Mouse (Mus musculus): ENCODE measurements around the gene Upp1. TPM values are rescaled to one million over a fixed set of nuclear protein-coding genes. Genes with fewer than 3 reads are reported as not detected.

Gene Upp1
- 9.8 and 14.5 TPM in 2 replicates for total RNA-seq (2017)

DNA sequence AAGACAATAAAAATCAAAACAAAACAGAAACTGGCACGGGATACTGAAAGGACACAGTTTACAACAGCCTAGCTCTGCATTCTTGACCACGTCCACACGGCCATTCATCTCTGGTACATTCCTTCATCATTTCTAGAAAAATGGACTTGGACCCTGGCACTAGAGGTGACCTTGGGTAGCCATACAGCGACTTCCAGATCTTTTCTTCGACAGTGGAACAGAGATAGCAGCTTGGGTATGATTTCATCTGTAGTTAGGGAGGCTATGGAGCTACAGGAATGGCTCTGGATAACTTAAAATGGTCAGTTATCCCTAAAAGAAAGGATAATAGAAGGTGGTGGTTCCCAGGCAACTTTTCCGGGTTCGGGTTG, at the start of gene Upp1:
Gene Upp1 (plus strand): TSS at position 54 of the 371 bp plus-strand sequence.
- no peak for ATAC-seq (replicated peaks in 1 of 2; ENCODE audit: insufficient read depth in 1 of 2, low FRiP score in 2 of 2, low TSS enrichment in 1 of 2, low read depth in 1 of 2, poor library complexity in 2 of 2, severe bottlenecking in 2 of 2)

DNA sequence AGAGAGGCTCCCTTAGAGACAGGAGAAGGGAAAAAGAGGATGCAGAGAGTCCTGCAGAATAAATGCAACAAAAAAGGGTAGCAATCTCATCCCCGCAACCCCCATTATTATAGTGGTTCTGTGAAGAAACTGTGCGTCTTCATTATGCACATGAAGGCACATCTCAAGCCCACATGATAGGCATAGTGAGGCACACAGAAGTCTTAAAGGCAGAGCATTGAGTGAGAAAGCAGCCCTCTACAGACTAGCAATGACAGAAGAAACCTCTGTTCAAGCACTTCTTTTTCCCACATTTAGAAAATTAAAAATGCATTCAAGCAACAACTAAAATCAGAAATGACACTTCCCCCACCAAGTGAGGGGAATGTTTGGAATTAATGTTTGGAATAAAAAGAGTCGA, 41.5 kb upstream of the Upp1 start:
- no peak for ATAC-seq (replicated peaks in 1 of 2; ENCODE audit: insufficient read depth in 1 of 2, low FRiP score in 2 of 2, low TSS enrichment in 1 of 2, low read depth in 1 of 2, poor library complexity in 2 of 2, severe bottlenecking in 2 of 2)

DNA sequence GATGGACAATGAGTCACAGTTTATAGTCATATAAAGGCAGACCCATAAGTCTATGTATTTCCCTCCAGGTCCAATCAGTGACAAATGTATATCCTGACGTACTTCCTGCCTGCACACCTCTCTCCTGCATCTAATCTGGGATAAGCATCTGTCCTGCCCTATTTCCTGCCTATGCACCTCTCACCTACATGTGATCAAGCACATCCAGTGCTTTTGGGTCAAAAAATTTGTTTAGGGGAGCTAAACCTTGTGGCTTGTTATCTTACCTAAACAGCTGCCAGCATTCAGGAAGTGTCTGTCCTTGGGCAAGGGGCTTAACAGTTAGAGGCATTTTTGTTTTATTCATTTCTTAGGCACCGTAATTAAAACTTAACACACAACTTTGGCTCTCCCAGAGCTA, 4.7 kb upstream of the Upp1 start:
- ATAC-seq (replicated peaks in 1 of 2; ENCODE audit: insufficient read depth in 1 of 2, low FRiP score in 2 of 2, low TSS enrichment in 1 of 2, low read depth in 1 of 2, poor library complexity in 2 of 2, severe bottlenecking in 2 of 2): peak; percentile 90 to 91

DNA sequence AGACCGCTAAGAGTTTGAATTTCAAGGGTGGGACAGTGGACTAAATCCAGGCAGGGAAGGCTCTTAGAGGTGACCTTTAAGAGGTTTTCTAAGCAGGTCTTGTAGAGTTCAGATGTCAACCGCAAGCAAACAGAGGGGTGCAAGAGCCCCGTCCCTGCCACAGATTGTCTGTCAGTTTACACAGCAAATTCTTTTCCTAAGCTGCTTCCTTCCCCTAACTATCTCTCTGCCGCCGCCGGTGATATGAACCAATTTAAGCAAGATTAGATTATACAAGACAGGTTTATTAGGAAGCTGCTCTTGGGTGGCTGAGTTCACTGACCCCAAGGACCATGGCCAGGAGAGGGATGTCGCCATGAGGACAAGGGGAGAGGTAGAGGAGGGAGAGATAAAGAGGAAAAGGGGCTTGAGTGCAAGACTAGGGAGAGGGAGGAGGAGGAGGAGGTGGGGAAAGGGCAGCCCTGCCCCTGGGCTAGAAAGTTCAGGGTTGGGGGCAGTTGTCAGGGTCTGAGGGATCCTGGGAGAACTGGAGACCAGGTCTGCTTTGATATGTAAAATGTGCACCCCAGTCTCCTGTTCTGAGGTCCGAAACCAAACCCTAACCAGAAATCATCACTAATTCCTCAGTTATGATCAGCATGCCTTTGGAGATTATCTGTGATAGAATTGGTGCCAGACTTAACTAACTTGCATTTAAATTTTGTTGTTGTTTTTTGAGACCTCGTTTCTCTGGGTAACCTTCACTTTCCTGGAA, 2.4 kb upstream of the Upp1 start:
- ATAC-seq (replicated peaks in 1 of 2; ENCODE audit: insufficient read depth in 1 of 2, low FRiP score in 2 of 2, low TSS enrichment in 1 of 2, low read depth in 1 of 2, poor library complexity in 2 of 2, severe bottlenecking in 2 of 2): no peak

DNA sequence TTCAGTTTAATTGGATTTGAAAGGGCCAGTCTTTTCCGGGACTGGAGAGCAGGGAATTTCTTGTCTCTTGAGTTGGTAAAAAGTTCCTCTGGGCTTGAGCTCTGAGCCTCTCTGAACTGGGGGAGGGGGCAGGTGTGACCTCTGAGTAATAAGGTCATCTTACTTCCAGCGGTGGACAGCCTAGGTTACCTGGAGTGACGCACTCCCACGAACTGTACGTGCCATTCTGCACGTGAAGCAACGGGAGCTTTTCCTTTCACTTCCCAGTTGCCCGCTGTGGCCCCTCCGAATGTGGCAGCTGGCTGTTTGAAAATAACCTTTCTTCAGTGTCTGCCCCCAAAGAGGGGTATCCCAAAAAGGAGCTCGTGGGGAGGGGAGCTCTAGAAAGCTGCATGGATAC, 1.8 kb upstream of the Upp1 start:
- no peak for ATAC-seq (replicated peaks in 1 of 2; ENCODE audit: insufficient read depth in 1 of 2, low FRiP score in 2 of 2, low TSS enrichment in 1 of 2, low read depth in 1 of 2, poor library complexity in 2 of 2, severe bottlenecking in 2 of 2)

DNA sequence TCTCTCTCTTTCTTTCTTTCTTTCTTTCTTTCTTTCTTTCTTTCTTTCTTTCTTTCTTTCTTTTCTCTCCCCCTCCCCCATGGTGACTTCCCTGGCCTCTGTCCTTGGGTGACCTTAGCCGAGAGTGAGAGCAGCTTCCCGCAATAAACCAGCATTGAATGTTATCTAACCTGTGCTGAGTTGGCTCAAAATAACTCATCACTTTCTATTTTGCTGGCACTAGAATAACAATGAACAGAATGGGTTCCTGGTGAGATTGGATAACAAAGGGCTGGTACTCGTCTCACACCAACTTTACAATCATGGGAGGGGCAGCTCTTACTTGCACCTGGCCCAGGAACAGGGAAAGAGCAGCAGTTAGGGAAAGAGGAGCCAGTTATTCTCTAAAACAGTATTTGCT, 987 bp upstream of the Upp1 start:
- no peak for ATAC-seq (replicated peaks in 1 of 2; ENCODE audit: insufficient read depth in 1 of 2, low FRiP score in 2 of 2, low TSS enrichment in 1 of 2, low read depth in 1 of 2, poor library complexity in 2 of 2, severe bottlenecking in 2 of 2)

DNA sequence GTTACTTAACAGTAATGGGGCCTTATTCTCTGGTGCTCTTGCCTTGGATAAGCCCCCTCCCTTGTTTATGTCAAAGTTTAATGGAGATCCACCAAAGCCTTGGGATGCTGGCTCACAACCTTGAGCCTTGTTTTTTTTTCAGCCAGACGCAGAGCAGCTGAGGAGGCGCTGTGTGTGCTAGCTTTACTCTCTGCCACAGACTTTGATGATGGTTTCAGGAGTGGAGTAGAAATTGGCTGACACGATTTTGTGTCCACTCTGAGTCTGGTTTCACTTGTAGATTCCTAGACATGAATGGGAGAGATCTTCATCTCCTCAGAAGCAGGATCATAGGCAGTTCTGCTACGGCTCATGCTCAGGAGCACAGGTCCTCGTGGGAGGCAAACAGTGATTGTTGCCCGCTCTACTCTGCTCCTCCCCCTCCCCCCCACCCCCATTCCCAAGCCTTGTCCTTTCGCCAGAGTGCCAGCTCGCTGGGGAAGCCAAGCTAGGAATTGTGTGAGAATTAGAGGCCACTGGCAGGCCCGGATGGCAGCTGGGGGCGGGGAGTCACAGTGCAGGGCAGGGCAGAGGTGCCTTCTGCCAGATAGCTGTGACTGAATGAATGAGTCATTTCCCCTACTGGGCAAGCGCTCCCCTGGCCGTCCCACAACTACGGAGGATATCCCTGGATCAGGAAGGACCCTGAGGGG, 399 bp upstream of the Upp1 start:
- ATAC-seq (replicated peaks in 1 of 2; ENCODE audit: insufficient read depth in 1 of 2, low FRiP score in 2 of 2, low TSS enrichment in 1 of 2, low read depth in 1 of 2, poor library complexity in 2 of 2, severe bottlenecking in 2 of 2): peak; percentile 26 to 52

DNA sequence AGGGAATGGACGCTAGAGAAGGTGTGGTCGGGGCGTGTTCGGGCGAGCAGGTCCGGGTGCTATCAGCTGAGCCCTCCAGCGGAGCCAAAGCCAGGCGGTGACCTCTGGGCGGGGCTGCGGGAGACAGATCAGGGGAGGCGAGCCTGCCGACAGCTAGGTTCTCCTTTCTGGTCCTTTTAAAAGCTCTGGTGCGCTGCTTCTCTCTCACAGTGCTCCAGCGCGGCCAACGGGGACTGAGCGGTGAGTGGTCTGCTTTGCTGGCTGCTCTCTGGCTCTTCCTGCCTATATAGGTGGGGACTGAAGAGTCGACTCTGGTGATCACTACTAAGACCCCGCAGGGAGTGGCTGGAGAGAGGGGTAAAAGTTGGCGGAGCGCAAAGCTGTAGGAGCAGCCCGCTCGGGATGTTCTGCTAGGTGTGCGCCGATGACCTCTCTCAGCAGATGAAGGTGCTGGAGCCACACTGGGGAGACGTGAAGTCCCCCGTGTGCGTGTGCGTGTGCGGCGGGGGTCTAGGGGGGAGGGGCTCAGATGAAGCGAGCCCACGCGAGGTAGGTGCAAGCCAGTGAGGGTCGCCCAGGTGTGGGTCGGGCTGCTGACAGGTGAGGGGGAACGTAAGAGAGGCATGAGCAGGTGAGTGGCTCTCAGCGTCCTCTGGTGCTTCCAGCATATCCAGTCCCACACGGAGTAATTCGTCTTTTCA, 668 bp downstream of the Upp1 start:
- peak; percentile 79 to 83 for ATAC-seq (replicated peaks in 1 of 2; ENCODE audit: insufficient read depth in 1 of 2, low FRiP score in 2 of 2, low TSS enrichment in 1 of 2, low read depth in 1 of 2, poor library complexity in 2 of 2, severe bottlenecking in 2 of 2)

DNA sequence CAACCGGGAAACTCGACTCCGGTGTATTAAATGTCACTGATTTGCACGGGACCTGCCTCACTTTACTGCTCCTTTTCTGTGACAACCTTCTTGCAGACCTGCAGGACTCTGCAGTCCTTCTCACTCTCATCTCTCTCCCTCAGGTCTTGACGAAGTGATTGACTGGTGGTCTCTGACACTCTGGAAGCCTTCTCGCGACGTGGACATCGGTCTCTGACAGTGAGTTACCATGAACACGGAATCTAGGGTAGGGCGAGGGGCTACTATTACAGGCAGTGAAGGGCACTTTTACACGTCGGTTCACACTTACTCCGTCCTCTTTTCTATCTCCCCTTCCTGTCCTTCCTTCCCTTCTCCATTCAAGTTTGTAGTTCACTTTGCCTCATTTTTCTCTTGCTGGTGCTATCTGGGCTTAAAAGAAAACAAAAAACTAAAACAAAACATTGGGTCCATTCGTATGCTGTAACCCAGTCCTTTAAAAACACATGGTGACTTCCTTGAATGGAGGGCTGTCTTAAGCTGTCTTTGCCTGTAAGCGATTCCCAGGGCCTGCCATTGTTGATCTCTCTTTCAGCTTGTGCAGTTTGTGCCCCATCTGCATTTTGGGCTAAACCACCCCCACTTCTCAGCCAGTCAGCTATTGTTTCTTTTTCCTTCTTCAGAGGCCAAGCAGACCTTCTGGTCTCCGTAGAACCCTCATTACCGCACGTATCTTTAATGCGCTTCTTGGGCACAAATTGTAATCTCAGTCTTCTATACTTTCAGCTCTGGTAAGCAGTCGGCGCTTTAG, 1.5 kb downstream of the Upp1 start:
- ATAC-seq (replicated peaks in 1 of 2; ENCODE audit: insufficient read depth in 1 of 2, low FRiP score in 2 of 2, low TSS enrichment in 1 of 2, low read depth in 1 of 2, poor library complexity in 2 of 2, severe bottlenecking in 2 of 2): no peak

DNA sequence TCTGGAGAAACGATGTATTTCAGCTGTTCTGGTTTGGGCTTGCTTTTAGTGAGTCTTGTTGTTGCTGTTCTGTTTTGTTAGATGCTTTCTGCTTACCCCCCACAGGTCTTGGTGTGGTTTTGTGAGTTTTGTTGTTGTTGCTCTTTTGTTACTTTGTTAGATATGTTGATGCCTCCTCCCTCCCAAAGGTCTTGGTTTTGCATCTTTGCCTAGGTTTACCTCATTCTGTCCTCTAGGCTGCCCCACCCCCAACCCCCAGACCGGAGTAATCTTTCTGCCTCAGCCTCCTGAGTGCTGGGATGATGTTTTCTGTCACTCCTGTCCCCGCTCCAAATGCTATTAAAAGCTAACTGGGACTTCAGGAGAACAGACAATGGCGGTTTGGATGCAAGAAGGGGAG, 4.4 kb downstream of the Upp1 start:
- ATAC-seq (replicated peaks in 1 of 2; ENCODE audit: insufficient read depth in 1 of 2, low FRiP score in 2 of 2, low TSS enrichment in 1 of 2, low read depth in 1 of 2, poor library complexity in 2 of 2, severe bottlenecking in 2 of 2): no peak

DNA sequence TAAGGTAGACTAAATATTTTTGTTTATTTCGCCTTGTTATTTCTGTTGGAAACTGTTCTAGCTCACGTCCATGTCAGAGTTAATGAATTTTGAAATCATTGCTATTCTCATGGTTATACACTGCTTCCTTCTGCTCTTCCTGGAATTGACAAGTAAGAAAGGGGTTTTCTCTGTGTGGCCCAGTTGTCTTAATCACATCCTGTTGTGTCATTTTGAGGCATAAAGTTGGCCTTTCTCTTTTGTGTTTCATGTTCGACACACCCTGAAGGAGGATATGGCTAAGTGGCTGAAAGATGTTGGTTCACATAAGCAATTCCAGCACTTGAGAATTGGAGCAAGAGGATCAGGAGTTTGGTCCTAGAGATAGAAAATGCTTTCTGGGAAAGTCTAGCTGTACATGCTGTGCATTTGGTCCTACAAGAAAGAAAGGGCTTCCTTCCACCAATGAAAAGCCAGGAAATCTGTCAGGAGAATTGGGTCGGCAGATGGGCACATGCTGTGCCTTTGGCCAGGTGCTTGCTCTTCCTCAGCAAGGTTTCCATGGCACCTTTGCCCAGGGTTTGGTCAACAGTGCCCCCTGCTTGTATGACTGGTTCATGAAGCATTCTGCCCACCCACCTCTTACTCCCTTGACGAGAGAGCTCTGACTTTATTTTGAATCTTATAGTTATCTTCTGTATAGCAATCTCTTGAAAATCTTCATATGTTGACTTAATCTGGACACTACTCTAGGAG, 8.6 kb downstream of the Upp1 start:
- peak; percentile 83 to 85; a peak in 3 of 4 replicates for ATAC-seq (replicated peaks in 1 of 2; ENCODE audit: insufficient read depth in 1 of 2, low FRiP score in 2 of 2, low TSS enrichment in 1 of 2, low read depth in 1 of 2, poor library complexity in 2 of 2, severe bottlenecking in 2 of 2)

DNA sequence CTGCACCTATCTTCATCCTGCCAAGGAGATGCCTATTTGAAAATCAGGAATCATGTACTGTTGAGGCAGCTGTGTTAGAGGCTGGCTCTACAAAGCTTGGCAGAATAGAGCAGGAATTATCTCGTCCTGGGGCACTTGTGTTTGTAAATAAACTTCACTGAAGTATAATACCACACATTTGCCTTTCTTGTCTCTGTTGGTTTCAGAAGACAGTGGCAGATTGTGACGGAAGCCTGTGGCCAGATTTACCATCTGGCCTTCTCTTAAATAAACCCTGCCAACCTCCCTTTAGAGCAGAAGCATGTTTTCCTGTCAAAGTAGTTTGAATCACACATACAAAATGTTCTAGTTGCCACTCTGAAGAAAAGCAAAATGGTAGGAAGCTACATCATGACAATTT, 10.2 kb downstream of the Upp1 start:
- ATAC-seq (replicated peaks in 1 of 2; ENCODE audit: insufficient read depth in 1 of 2, low FRiP score in 2 of 2, low TSS enrichment in 1 of 2, low read depth in 1 of 2, poor library complexity in 2 of 2, severe bottlenecking in 2 of 2): no peak

DNA sequence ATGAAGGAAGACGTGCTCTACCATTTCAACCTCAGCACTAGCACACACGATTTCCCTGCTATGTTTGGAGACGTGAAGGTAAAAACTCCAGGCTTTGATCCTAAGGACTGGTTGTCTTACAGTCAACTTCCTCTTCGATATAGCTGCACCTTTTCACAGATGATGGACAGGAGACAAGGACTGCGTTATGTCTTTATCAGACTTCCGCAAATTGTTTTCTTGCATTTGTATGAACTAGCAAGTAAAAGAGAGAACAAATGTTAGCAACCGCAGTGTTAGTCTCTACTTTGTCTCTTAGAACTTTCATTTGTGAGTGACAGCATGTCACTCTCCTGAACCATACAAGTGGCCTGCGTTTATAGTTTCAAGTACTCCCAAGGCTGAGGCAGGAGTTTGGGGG, 11.6 kb downstream of the Upp1 start:
- ATAC-seq (replicated peaks in 1 of 2; ENCODE audit: insufficient read depth in 1 of 2, low FRiP score in 2 of 2, low TSS enrichment in 1 of 2, low read depth in 1 of 2, poor library complexity in 2 of 2, severe bottlenecking in 2 of 2): no peak

DNA sequence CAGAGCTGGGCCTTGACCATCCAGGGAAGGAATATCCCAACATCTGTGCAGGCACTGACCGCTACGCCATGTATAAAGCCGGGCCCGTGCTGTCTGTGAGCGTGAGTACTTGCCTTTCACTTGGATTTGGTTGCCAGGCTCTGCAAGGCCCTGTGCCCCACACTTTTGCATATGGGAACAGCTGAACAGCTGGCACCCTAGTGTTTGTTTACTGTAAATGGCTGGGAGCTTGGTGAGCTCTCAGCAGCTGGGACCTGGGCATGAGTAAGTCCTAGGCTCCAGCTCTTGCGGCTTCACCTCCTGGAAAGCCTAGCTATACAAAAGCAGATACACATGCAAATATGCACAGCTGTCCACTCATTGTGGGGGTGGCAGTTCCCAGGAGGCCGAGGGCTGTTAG, 13.8 kb downstream of the Upp1 start:
- ATAC-seq (replicated peaks in 1 of 2; ENCODE audit: insufficient read depth in 1 of 2, low FRiP score in 2 of 2, low TSS enrichment in 1 of 2, low read depth in 1 of 2, poor library complexity in 2 of 2, severe bottlenecking in 2 of 2): no peak

DNA sequence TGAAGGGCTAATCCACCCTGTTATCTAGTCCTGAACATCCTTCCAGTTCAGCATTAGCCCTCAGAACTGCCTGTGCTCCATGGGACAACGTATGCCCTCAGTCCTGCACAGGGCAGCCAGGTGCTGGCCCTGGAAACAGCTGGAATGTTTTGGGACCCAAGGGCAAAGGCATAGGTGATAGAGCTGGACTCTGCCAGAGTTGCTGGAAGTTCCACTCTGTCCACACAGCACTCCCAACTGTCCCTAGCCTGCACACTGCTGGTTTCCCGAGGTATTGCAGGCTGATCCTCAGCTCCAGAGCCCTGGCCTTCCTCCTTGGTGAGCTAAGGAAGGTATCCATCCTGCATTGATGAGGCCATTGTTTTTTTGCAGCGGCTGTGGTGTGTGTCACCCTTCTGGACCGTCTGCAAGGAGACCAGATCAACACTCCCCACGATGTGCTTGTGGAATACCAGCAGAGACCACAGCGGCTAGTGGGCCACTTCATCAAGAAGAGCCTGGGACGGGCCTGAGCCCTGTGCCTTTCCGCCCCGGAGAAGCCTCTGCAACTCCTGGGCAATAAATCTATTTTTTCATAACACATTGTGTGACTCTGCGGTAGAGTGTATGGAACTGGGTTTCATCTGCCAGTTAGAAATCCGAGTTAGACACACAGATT, 17.8 kb downstream of the Upp1 start:
- no peak for ATAC-seq (replicated peaks in 1 of 2; ENCODE audit: insufficient read depth in 1 of 2, low FRiP score in 2 of 2, low TSS enrichment in 1 of 2, low read depth in 1 of 2, poor library complexity in 2 of 2, severe bottlenecking in 2 of 2)

DNA sequence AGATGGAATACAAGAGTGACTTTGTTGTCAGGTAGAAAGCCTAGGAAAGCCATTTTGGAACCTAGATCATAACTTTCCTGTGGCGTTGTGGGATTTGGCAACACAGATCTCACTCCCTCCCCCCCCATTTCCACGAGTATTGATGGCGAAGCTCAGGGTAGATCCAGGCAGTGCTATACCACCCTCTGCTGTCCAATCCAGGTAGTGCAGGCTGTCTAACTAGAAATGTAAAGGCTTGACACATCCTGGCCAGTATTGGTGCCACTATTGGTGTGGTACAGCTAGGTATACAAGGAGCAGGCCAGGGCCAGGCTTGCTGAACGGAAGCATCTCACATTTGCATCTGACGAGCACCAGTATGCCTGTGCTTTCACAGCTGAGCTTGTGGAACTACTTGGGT, 18.6 kb downstream of the Upp1 start:
- peak; percentile 65 to 90 for ATAC-seq (replicated peaks in 1 of 2; ENCODE audit: insufficient read depth in 1 of 2, low FRiP score in 2 of 2, low TSS enrichment in 1 of 2, low read depth in 1 of 2, poor library complexity in 2 of 2, severe bottlenecking in 2 of 2)

DNA sequence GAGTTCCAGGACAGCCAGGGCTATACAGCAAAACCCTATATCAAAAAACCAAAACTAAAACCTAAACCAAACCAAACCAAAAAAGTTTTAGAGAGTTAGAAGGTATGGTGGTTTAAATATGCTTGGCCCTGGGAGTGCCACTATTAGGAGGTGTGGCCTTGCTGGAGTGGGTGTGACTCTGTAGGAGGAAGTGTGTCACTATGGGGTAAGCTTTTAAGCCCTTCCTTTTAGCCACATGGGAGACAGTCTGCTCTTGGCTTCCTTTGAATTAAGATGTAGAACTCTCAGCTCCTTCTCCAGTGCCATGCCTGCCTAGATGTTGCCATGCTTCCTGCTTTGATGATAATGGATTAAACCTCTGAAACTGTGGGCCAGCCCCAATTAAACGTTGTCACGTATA, 27.2 kb downstream of the Upp1 start:
- ATAC-seq (replicated peaks in 1 of 2; ENCODE audit: insufficient read depth in 1 of 2, low FRiP score in 2 of 2, low TSS enrichment in 1 of 2, low read depth in 1 of 2, poor library complexity in 2 of 2, severe bottlenecking in 2 of 2): no peak

Measured in hematopoietic stem cell, adult 5-6 weeks (primary cell).